Mouse (Mus musculus): Measurements from ENCODE around the gene Ndufs7.

GRCm38 (mm10) chr10:80242607-80243006 is 6.3 kb upstream of the Ndufs7 start:
- TF ChIP-seq CTCF (IDR thresholded peaks at IDR 0.05; ENCODE audit: extremely low read depth, insufficient read depth, insufficient read length, insufficient replicate concordance) (no peak), POLR2A (IDR thresholded peaks at IDR 0.05; ENCODE audit: low read depth, low read length) (no peak)

Measured in spleen, adult 2 months (tissue).